Mouse (Mus musculus): ENCODE data around the gene Pdia5. TPM values are rescaled to one million over a fixed set of nuclear protein-coding genes. Genes with fewer than 3 reads are reported as not detected.

The Pdia5 gene
- 54.2 and 60.0 TPM in 2 replicates for polyA plus RNA-seq (2015; fragmentation: Nextera tagmentation; extraction: Ambion mirVana)

DNA sequence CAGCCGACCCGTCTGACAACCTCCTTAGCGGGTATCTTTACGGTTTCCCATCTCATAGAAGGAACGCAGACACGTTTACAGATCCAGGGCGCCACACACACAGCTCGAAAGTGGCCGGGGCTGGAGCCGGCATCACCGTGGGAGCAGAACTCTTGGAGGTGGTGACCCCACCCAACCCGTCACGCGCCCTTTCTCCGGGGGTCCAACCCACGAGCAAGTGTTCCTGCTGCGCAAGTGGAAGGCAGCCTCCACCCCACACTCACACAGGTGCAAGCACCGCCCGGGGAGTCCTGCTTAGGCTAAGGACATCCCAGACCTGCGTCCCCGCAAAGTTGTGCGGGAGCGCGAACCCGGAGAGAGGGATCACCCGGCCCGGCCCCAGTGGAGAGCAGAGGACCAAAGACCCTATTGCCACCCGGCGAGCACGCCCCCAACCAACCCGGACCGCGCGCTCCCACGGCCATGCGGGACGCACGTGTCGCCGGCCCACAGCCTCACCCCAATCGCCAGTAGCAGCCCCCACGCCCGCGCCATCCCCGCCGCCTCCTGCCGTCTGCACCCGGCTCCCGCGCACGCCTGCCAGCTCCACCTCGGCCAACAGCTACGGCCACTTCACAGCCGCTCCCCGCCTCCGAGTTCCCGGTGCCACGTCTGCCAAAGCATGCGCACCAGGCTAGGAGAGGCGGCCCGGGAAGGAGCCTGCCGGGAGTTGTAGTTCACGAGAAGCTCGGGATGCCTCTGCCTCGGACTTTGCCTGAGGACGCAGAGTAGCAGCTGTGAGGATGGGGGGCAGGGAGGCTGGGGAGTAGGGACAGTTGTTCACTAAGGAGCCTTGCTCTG is at the start of gene Pdia5:
Gene Pdia5, minus strand, starts transcription at position 643 of the 840 bp plus-strand sequence.
- no peaks in the 10 kb centered on the region for H3K36me3 ChIP-seq (ENCODE audit: control insufficient read depth, insufficient read depth, low read length)
- under 1% methylated on average over 66 of the region's 66 CpGs for WGBS

DNA sequence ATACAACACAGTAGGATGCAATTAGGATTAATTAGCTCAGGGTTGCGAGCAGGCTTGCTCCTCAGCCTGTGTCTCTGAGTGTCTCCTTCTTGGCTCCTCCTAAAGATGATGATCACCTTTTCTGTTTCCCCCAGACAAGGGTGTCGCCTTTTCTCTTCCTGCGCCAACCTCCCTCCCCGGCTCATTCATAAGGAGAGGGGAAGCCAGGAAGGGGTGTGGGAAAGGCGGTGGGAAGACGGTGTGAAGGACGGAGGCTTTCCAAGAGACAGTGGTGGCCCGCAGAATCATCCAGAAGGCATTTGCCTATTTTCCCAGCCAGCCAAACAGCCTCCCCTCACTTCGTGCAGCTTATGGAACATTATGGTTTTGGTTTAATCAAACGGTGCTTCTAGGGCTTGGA is 48.4 kb upstream of the Pdia5 start:
- no peak overlapping the region for H3K27ac ChIP-seq (ENCODE audit: low read length)
- H3K36me3 ChIP-seq (ENCODE audit: control insufficient read depth, insufficient read depth, low read length), result no peaks in the 10 kb centered on the region
- no peak overlapping the region for H3K4me3 ChIP-seq (ENCODE audit: low read length)
- H3K4me1 ChIP-seq (ENCODE audit: control insufficient read depth, insufficient read depth, low read length), result peaks cover 15% of the 10 kb centered on the region
- H3K9ac ChIP-seq (ENCODE audit: low read depth, low read length), result no peak overlapping the region
- H3K27me3 ChIP-seq (replicated peaks; ENCODE audit: control insufficient read depth, insufficient read depth, low read length), result peaks cover 39% of the 10 kb centered on the region
- WGBS, result 60% methylated on average over 10 of the region's 10 CpGs
- no peak for ATAC-seq
- H3K4me2 ChIP-seq (ENCODE audit: low read depth, low read length), result no peak overlapping the region
- no peaks in the 10 kb centered on the region for H3K9me3 ChIP-seq (ENCODE audit: control insufficient read depth, low read length)

More for the DNA sequence above, at the start of gene Pdia5:
- Histone ChIP-seq H3K4me1 (ENCODE audit: control insufficient read depth, insufficient read depth, low read length) (peaks cover 16% of the 10 kb centered on the region), H3K9ac (ENCODE audit: low read depth, low read length) (peak within 1 kb of the TSS; percentile 80), H3K27me3 (replicated peaks; ENCODE audit: control insufficient read depth, insufficient read depth, low read length) (no peaks in the 10 kb centered on the region), H3K9me3 (ENCODE audit: control insufficient read depth, low read length) (no peaks in the 10 kb centered on the region), H3K4me2 (ENCODE audit: low read depth, low read length) (peak within 1 kb of the TSS; percentile 91), H3K27ac (ENCODE audit: low read length) (peak within 1 kb of the TSS; percentile 10; the same call in 1 of the 2 replicates), H3K4me3 (ENCODE audit: low read length) (peak within 1 kb of the TSS; percentile 83)
- peak; percentile 95 for ATAC-seq

DNA sequence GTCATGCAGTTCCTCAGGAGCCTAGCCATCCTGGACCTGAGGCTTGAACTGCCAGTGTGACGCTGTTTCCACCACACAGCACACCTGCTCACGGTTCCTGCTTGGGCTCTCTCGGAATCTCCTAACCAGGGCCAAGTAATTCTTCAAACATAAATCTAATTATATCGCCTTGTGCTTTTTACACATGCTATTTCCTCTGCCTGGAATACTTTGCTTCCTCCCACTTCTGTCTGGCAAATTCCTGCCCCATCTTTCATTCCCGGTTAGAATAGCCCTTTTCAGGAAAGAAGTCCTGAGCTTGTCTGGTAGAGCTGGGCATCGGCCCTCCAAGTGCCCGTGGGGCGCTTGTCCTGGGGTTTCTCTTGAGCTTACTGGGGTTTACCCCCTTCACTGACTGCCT is 47.0 kb upstream of the Pdia5 start:
- H3K4me1 ChIP-seq (ENCODE audit: control insufficient read depth, insufficient read depth, low read length), result peaks cover 15% of the 10 kb centered on the region
- WGBS, result 58% methylated on average over 8 of the region's 8 CpGs
- no peak overlapping the region for H3K27ac ChIP-seq (ENCODE audit: low read length)
- H3K36me3 ChIP-seq (ENCODE audit: control insufficient read depth, insufficient read depth, low read length), result no peaks in the 10 kb centered on the region
- no peak overlapping the region for H3K4me3 ChIP-seq (ENCODE audit: low read length)
- no peaks in the 10 kb centered on the region for H3K9me3 ChIP-seq (ENCODE audit: control insufficient read depth, low read length)
- peaks cover 36% of the 10 kb centered on the region for H3K27me3 ChIP-seq (replicated peaks; ENCODE audit: control insufficient read depth, insufficient read depth, low read length)
- H3K9ac ChIP-seq (ENCODE audit: low read depth, low read length), result no peak overlapping the region
- no peak for ATAC-seq
- H3K4me2 ChIP-seq (ENCODE audit: low read depth, low read length), result no peak overlapping the region

DNA sequence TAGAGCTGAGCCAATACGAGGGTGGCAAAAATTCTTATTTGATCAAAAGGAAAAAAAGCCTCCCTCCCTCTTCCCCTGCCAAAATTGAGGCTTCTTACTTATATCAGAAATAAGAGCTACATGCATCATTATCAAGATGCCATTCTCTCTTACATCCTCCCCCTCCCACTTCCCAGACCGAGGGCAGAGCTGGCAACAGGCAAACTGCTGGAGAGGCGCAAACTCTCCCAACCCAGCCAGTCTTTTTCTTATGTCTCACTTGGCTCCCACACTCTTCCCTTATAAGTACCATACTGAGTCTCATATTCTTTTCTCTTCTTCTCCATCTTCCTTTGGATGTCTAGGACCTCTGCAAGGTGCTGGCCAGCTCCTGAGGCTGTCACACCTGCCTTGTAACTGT is 44.0 kb upstream of the Pdia5 start:
- H3K9ac ChIP-seq (ENCODE audit: low read depth, low read length), result no peak overlapping the region
- H3K27ac ChIP-seq (ENCODE audit: low read length), result no peak overlapping the region
- H3K4me3 ChIP-seq (ENCODE audit: low read length), result no peak overlapping the region
- no peak overlapping the region for H3K4me2 ChIP-seq (ENCODE audit: low read depth, low read length)
- no peak for ATAC-seq
- H3K27me3 ChIP-seq (replicated peaks; ENCODE audit: control insufficient read depth, insufficient read depth, low read length), result peaks cover 9% of the 10 kb centered on the region; the same call in 1 of the 2 replicates
- 76% methylated on average over 3 of the region's 3 CpGs for WGBS
- no peaks in the 10 kb centered on the region for H3K9me3 ChIP-seq (ENCODE audit: control insufficient read depth, low read length)
- no peaks in the 10 kb centered on the region for H3K36me3 ChIP-seq (ENCODE audit: control insufficient read depth, insufficient read depth, low read length)
- H3K4me1 ChIP-seq (ENCODE audit: control insufficient read depth, insufficient read depth, low read length), result no peaks in the 10 kb centered on the region

DNA sequence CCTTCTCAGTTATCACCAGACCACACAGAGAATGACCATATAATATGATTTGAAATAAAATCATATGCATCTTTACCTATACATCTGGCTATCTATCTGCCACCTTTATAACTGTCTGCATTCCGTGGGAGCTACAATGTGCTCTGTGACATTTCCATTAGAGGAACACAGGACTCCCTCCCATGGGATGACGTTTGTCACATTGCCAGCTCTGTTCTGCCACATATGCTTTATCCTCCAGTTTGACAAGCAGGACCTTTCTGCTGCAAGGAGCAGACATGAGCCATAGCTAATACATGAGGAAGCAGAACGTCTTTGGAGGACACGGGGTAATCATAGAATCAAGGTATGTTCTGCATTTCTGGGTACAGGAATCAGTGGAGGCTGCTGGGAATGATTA is 33.5 kb upstream of the Pdia5 start:
- Histone ChIP-seq H3K4me2 (ENCODE audit: low read depth, low read length) (no peak overlapping the region), H3K4me1 (ENCODE audit: control insufficient read depth, insufficient read depth, low read length) (0 out of 2 replicates have a peak, but pooled peaks cover 4% of the 10 kb centered on the region), H3K27ac (ENCODE audit: low read length) (no peak overlapping the region), H3K36me3 (ENCODE audit: control insufficient read depth, insufficient read depth, low read length) (no peaks in the 10 kb centered on the region), H3K9me3 (ENCODE audit: control insufficient read depth, low read length) (no peaks in the 10 kb centered on the region), H3K4me3 (ENCODE audit: low read length) (no peak overlapping the region), H3K9ac (ENCODE audit: low read depth, low read length) (no peak overlapping the region), H3K27me3 (replicated peaks; ENCODE audit: control insufficient read depth, insufficient read depth, low read length) (no peaks in the 10 kb centered on the region)
- ATAC-seq, result no peak
- 74% methylated on average over 4 of the region's 4 CpGs for WGBS

DNA sequence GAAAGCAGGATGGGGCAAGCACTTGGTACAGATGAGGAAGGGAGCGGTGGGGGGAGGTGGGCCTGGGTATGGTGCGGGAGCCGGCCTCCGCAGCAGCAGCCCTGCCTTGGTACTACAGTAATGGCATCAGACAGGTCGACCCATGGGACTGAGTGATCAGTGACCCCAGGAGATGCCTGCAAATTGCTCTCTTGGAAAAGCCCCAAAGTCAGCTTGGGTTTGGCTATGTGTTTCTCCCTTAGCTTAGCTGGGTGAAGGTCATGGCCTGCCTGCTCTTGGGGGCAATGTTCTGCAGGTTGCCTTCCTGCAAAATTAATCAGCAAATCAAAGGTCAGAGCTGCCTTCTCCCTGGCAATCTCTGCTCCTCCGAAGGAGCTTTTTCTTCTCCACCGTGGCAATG is 28.6 kb upstream of the Pdia5 start:
- WGBS, result 64% methylated on average over 7 of the region's 7 CpGs

DNA sequence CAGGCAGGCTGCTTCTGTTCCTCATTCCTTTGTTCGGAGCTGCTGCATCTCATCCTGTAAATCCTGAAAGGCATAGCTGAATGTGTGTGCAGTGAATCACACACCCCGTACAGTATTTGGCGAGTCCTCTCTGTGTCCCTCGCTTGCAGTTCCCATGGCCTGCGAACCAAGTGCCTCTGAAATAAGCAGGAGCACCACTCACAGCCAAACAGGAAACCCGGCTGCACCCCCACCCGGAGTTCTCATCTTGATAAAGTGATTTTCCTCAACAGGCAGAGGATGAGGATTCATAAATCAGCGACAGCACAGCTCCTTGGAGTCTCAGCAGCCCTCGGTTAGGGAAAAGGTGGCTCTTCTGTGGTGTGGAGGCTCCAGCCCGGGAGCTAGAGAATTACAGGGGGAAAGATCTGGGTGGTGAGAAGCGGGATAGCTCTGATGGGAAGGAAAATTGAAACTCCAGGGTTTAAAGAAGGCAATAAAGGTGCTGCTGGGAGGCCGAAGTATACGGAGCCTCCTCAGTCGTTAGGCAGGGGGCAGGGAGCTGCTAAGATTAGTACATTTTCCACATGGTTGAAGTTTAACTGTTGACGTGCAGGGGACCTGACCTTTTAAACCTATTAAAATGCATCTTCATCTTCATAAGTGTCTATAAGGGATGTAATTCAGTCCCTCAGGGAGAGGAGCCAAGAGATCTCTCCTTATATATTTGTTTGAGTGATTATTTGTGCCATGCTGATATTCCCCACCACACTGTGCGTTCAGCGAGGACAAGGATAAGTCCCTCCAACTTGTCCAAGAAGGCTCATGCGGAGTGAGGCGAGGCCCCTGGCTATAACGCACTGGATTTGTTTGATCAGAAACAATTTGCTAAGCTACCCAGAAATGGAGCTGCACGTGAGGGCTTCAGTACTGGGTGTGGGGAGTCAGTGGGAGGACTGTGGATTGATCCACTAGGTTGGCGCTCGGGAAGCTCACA is 27.6 kb upstream of the Pdia5 start:
- 30% methylated on average over 23 of the region's 23 CpGs for WGBS
- ATAC-seq, result peak; percentile 48; the same call in 1 of the 2 replicates

More for the DNA sequence above, 28.6 kb upstream of the Pdia5 start:
- H3K27ac ChIP-seq (ENCODE audit: low read length), result no peak overlapping the region
- H3K36me3 ChIP-seq (ENCODE audit: control insufficient read depth, insufficient read depth, low read length), result no peaks in the 10 kb centered on the region
- H3K9ac ChIP-seq (ENCODE audit: low read depth, low read length), result no peak overlapping the region
- H3K4me1 ChIP-seq (ENCODE audit: control insufficient read depth, insufficient read depth, low read length), result peaks cover 12% of the 10 kb centered on the region
- H3K9me3 ChIP-seq (ENCODE audit: control insufficient read depth, low read length), result no peaks in the 10 kb centered on the region
- H3K4me2 ChIP-seq (ENCODE audit: low read depth, low read length), result no peak overlapping the region
- no peak for ATAC-seq
- no peak overlapping the region for H3K4me3 ChIP-seq (ENCODE audit: low read length)
- no peaks in the 10 kb centered on the region for H3K27me3 ChIP-seq (replicated peaks; ENCODE audit: control insufficient read depth, insufficient read depth, low read length)

DNA sequence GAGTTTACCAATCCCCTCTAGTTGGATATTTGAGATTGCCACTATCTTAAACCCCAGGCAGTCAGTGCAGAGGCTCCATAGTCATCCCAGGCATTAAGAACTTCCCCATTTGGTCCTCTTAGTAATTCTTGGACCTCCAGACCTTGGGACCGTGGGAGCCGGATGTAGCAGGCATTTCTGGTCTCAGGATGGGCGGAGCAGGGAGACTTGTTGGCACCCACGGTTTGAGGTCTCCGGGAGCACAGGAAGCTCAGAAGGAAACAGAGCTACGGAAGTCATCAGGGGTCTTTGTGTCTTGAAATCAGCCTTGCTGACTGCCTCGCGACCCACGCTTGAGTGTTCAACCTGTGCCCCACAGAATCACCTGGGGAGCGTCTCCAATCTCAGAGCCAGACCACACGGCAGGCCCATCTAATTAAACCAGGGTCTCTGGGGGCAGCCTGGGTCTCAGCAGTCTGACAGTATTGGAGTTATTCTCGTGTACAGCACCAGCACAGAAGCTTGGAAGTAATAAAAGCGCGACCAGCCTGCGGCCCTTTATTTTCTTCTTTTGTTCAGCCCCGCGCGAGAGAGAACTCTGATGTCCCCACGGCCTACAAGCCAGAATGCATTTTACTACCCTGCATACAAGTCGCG is 25.4 kb upstream of the Pdia5 start:
- Histone ChIP-seq H3K9me3 (ENCODE audit: control insufficient read depth, low read length) (no peaks in the 10 kb centered on the region), H3K4me3 (ENCODE audit: low read length) (no peak overlapping the region), H3K27me3 (replicated peaks; ENCODE audit: control insufficient read depth, insufficient read depth, low read length) (no peaks in the 10 kb centered on the region), H3K4me2 (ENCODE audit: low read depth, low read length) (no peak overlapping the region), H3K36me3 (ENCODE audit: control insufficient read depth, insufficient read depth, low read length) (no peaks in the 10 kb centered on the region), H3K4me1 (ENCODE audit: control insufficient read depth, insufficient read depth, low read length) (peaks cover 12% of the 10 kb centered on the region), H3K9ac (ENCODE audit: low read depth, low read length) (no peak overlapping the region), H3K27ac (ENCODE audit: low read length) (no peak overlapping the region)
- no peak for ATAC-seq
- 67% methylated on average over 21 of the region's 21 CpGs for WGBS

More for the DNA sequence above, 27.6 kb upstream of the Pdia5 start:
- no peak overlapping the region for H3K27ac ChIP-seq (ENCODE audit: low read length)
- H3K27me3 ChIP-seq (replicated peaks; ENCODE audit: control insufficient read depth, insufficient read depth, low read length), result no peaks in the 10 kb centered on the region
- no peaks in the 10 kb centered on the region for H3K36me3 ChIP-seq (ENCODE audit: control insufficient read depth, insufficient read depth, low read length)
- H3K9me3 ChIP-seq (ENCODE audit: control insufficient read depth, low read length), result no peaks in the 10 kb centered on the region
- H3K9ac ChIP-seq (ENCODE audit: low read depth, low read length), result 0 out of 2 replicates have a peak overlapping the region, but pooled peaks have one; percentile 30
- peak overlapping the region; percentile 4; the same call in 1 of the 2 replicates for H3K4me3 ChIP-seq (ENCODE audit: low read length)
- peaks cover 12% of the 10 kb centered on the region for H3K4me1 ChIP-seq (ENCODE audit: control insufficient read depth, insufficient read depth, low read length)
- peak overlapping the region; percentile 48 for H3K4me2 ChIP-seq (ENCODE audit: low read depth, low read length)

Measured in intestine, embryonic 16.5 days (tissue).